Mouse (Mus musculus) right cerebral cortex, adult 2 months (tissue): Measurements from ENCODE around the gene Wnk2.
"Not testable (repeated sequence)": the region's sequence is repeated elsewhere in the genome, so short reads cannot be mapped to it uniquely, and the experiment has no call there.

Experiments
- DNase-seq, 2 experiments: peaks; one replicate each; pipeline ENCODE4 v3.0.0; 2021 to 2022; ENCODE audit warnings: low spot score in 2 of 2

Wnk2 gene

DNA sequence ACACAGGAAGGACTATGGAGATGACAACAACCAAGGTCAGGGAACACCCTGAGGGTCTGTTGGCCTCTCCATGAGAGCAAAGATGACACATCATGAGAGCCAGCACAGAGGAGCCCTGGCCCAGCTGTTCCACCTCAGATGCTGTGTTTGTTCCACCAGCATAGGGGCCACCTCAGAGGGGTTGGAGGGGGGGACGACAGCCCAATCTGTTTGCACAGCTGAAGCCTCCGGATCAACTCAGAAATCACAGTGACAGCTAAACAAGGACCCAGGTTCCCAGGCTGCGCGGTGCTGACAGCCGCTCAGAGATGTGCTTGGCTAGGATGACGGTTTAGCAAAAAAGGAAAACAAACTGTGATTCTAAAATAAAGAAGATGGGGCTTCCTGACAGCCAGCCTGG lies 53.1 kb downstream of the Wnk2 start:
- no peak for DNase-seq

- DNase-seq: no peak
Measured at GRCm38 (mm10) chr13:49093471-49093891, 54.3 kb downstream of the Wnk2 start.

DNA sequence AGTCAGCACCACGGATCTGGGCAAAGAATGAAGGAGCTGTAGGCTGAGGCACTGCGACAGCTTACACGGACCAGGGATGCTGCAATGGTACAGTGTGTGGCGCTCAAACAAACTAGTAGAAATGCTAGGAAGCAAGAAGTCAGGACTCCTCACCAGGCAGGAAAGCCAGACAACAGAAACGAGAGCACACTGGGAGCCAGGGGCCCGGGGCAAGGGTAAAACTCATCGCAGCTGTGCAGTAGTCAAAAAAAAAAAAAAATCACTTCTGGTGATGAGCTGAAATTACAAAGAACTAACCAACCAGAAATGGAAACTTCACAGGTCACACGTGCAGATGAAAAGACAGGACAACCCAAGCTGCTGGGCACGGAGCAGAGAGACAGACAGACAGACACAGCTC lies 55.2 kb downstream of the Wnk2 start:
- DNase-seq: no peak

- DNase-seq: no peak
Measured at GRCm38 (mm10) chr13:49090176-49090575, 57.6 kb downstream of the Wnk2 start.

- DNase-seq: no peak
Measured at GRCm38 (mm10) chr13:49088874-49089273, 58.9 kb downstream of the Wnk2 start.

GRCm38 (mm10) chr13:49087420-49087819 lies 60.4 kb downstream of the Wnk2 start:
- no peak for DNase-seq

DNA sequence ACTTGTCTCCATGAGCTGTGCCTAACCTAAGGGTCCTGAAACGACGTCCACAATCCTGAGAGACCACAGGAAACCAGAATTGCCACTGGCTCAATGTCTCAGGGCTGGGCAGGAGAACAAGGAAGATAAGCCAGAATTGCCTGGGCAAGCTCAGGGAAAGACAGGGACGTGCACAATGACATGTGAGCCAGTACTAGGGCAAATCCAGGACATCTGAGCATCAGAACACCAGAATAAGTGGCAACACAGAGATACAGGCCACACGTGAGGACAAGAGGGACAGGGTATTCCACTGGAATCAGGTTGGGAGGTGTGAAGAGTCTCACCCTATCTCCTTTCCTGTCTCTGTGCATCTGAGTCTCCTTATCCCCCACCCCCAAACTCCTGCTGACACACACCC lies 61.4 kb downstream of the Wnk2 start:
- DNase-seq: no peak

DNA sequence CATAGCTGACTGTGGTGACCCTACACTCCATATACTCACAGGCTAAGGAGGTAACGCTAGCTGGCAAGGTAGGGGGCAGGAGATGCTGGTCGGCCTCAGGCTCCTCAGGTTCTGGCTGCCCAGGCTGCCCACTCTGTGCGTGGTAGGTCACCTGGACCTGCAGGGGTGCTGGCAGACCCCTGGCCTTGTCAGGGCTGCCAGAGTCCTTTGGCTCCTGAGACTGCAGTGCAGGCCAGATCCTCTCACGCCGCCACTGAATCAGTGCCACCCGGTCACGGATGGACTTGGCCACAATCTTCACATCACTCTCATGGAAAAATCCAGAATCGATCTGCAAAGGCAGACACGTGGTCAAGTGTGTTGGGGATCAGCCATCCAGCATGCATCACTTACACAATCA lies 62.6 kb downstream of the Wnk2 start:
- no peak for DNase-seq

DNA sequence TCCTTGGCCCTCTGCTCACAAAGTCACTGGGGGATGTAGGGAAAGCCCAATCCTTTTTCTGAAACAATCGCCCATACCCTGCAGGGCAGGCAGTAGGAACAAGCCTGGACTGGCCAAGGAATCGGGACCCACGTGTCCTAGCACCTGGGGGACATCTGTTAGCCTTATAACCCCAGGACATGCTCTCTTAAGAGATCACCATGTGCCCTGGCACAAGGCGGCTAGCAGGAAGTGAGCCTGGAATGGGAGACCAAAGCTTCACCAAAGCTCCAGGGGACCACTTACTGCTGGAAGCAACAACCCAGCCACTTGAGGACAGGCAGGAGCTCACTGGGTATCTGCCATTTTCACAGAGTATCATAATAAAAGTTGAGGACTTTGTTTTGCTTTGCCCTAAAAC lies 63.0 kb downstream of the Wnk2 start:
- no peak for DNase-seq

DNA sequence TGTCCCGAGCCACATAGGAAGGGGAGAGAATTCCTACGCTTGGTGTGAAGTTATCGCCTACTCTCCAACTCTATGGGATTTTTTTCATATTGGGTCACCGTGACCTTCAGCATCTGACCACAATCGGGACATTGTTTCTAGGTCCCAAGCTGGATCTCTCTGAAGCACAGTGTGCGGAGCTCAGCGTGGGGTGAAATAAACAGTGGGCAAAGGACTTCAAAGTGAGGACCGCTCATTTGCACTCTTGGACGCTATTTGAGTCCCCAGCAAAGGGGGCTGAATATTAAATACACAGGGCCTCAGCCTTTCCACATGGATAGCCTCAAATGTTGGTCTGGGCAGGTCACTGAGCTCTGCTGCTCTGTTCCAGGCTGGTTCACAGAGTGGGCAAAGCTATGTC lies 63.9 kb downstream of the Wnk2 start:
- no peak for DNase-seq

GRCm38 (mm10) chr13:49082151-49082879 lies 65.5 kb downstream of the Wnk2 start:
- no peak for DNase-seq

DNA sequence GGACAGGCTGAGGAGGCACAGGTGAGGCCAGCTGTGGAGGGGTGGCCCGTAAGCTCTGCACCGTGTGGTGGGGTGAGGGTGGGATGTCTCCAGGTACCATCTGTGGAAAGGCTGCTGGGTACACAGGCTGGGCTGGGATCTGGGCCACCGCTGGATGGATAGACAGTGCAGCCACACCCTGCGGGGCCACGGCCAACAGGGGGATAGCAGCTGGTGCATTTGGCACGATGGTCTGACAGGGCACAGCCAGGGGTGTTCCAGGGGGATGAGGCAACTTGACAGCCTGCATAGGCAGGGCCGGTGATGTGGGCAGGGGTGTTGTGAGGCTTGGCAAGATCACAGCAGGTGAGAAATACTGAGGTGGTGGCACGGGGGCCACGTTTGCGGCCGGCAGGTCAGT lies 71.6 kb downstream of the Wnk2 start:
- DNase-seq: no peak

GRCm38 (mm10) chr13:49075377-49075776 lies 72.4 kb downstream of the Wnk2 start:
- no peak for DNase-seq

DNA sequence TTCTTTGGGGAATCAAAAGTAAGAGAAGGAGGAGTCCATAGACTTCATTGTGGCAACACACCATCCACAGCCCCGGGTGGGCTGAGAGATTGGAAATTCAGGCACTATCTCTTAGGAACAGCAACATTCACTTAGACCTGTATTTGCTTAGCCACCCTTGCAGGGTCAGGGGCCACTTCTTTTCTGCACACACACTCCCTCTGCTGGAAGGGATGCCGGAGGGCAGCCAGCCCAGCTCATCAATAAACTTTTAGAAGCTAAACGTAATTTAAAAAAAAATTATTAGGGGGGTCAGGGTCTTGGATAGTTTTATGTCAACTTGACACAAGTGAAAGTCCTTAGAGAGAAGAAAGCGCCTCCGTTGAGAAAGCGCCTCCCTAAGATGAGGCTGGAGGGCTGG lies 74.5 kb downstream of the Wnk2 start:
- DNase-seq: no peak

- no peak for DNase-seq
Measured at GRCm38 (mm10) chr13:49071861-49072260, 76.0 kb downstream of the Wnk2 start.

DNA sequence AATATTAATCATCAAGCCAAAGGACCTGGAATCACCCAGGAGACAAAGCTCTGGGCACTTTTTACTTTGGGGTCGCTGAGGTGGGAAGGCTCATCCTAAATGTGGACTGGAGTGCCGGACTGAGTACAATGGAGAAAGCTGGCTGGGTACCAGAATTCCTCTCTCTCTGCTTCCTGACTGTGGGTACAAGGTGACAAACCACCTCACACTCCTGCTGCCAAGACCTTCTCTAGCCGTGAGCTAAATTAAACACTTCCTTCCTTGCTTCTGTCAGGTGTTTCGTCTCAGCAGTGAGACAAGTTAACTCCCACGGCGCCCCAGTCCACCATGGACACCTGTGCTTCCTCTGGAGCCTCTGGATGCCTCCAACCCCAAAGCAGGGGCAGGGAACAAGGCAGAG lies 77.8 kb downstream of the Wnk2 start:
- no peak for DNase-seq

GRCm38 (mm10) chr13:49069393-49069792 lies 78.4 kb downstream of the Wnk2 start:
- DNase-seq: peak; percentile 29 to 55

DNA sequence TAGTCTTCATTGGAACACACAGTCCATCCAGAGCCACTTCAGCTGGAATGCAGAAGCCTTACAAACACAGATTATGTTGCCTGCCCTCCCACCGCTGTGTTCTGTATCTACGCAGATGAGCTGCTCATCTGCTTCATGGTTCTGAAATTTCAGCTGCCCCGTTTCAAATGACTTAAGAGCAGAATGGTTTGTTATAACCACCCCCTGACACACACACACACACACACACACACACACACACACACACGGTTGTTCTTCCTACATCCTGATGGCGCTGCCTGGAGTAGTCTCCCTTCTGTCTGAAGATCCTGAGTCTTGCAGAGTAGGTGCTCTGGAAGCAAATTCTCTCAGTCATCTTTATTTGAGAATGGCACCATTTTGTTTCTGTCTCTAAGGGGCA lies 83.6 kb downstream of the Wnk2 start:
- DNase-seq: no peak

- no peak for DNase-seq
Measured at GRCm38 (mm10) chr13:49060456-49060855, 87.4 kb downstream of the Wnk2 start.

DNA sequence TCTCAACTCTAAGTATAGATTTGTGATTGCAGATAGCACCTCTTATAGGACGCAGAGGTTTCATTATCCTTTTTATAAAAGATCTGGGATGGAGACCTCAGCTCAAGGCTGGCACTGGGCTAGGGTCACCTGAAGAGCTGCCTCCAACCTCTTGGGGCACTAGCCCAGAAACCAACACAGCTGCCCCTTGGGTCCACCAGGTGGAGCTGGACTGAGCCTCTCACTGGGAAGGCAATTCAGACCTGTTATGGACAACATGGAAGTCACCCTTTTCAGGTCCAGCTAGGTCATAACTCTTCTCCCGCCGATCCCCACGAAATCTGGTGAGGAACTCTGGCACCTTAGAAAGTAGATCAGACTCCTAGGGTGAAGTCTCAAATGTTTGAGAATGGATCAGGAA lies 89.3 kb downstream of the Wnk2 start:
- DNase-seq: no peak

GRCm38 (mm10) chr13:49056304-49056703 lies 91.5 kb downstream of the Wnk2 start:
- DNase-seq: no peak

DNA sequence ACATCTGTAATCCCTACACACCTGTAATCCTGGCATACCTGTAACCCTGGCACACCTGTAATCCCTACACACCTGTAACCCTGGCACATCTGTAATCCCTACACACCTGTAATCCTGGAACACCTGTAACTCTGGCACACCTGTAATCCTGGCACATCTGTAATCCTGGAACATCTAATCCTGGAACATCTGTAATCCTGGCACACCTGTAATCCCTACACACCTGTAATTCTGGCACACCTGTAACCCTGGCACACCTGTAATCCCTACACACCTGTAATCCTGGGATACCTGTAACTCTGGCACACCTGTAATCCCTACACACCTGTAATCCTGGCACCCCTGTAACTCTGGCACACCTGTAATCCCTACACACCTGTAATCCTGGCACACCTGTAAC lies 93.1 kb downstream of the Wnk2 start:
- DNase-seq: not testable (repeated sequence)

GRCm38 (mm10) chr13:49053333-49053732 lies 94.5 kb downstream of the Wnk2 start:
- DNase-seq: no peak

- no peak for DNase-seq
Measured at GRCm38 (mm10) chr13:49052512-49052911, 95.3 kb downstream of the Wnk2 start.
